Mouse (Mus musculus): ENCODE data around the gene Gsap. TPM values are rescaled to one million over a fixed set of nuclear protein-coding genes. Genes with fewer than 3 reads are reported as not detected.

The Gsap gene
- polyA plus RNA-seq, 1 experiment from 2014 or later, result 1.6 TPM

DNA sequence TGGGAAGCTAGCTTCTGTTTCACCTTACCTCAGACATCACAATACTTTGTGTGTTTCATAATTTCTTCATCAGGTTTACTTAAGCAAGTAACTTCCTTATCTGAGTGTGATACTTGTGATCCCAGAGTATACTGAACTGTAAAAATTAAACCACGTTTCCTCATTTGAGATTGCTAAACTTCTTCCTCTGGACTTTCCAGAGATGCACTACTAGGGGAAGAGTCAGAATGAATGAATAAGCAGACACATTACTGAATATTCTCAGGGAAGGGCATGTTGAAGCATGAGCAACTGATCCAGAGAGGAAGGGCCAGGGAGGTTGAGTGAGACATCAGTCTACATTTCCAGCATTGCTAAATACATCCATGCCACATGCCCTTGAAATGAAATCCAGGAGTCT is 3.0 kb downstream of the Gsap start:
- no peak overlapping the region for H3K27ac ChIP-seq (ENCODE audit: low read depth, low read length)
- DNase-seq (ENCODE audit: low spot score) (no peak), ATAC-seq (replicated peaks; ENCODE audit: low FRiP score) (no peak)
- H3K4me2 ChIP-seq (ENCODE audit: low read depth, low read length, severe bottlenecking), result no peak overlapping the region
- no peaks in the 10 kb centered on the region; the same call in 1 of the 2 replicates for H3K9me3 ChIP-seq (ENCODE audit: control insufficient read depth, low read length)
- peaks cover 3% of the 10 kb centered on the region; the same call in 1 of the 2 replicates for H3K4me1 ChIP-seq (replicated peaks; ENCODE audit: control insufficient read depth, insufficient read depth, low read length)
- H3K4me3 ChIP-seq (ENCODE audit: low read depth, low read length), result no peak overlapping the region
- 0 out of 2 replicates have a peak, but pooled peaks cover 2% of the 10 kb centered on the region for H3K27me3 ChIP-seq (ENCODE audit: control insufficient read depth, insufficient read depth, low read length)
- no peak overlapping the region for H3K9ac ChIP-seq (ENCODE audit: low read length)
- no peaks in the 10 kb centered on the region for H3K36me3 ChIP-seq (ENCODE audit: control insufficient read depth, insufficient read depth, low read length)
- WGBS, result 82% methylated on average over 1 of the region's 1 CpGs

DNA sequence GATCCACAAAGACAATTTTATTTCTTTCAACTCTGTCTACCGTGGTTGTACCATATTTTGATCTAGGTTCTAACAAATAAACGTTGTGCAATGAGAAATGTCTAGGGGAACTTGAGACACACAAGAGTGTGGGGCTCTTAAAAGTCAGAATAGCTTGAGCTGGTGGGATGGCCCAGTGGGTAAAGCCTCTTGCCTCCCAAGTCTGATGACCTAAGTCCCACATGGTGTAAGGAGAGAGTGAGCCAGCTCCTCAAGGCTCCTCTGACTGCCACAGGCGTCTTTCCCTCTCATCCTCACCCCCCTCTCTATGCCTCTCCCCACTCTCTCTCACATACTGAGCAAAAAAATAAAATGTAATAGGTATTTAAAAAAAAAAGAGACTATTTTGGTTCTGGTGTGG is 3.4 kb downstream of the Gsap start:
- Histone ChIP-seq H3K9ac (ENCODE audit: low read length) (no peak overlapping the region), H3K4me2 (ENCODE audit: low read depth, low read length, severe bottlenecking) (no peak overlapping the region), H3K9me3 (ENCODE audit: control insufficient read depth, low read length) (no peaks in the 10 kb centered on the region; the same call in 1 of the 2 replicates), H3K27me3 (ENCODE audit: control insufficient read depth, insufficient read depth, low read length) (0 out of 2 replicates have a peak, but pooled peaks cover 2% of the 10 kb centered on the region), H3K4me1 (replicated peaks; ENCODE audit: control insufficient read depth, insufficient read depth, low read length) (peaks cover 3% of the 10 kb centered on the region; the same call in 1 of the 2 replicates), H3K4me3 (ENCODE audit: low read depth, low read length) (no peak overlapping the region), H3K27ac (ENCODE audit: low read depth, low read length) (no peak overlapping the region), H3K36me3 (ENCODE audit: control insufficient read depth, insufficient read depth, low read length) (no peaks in the 10 kb centered on the region)
- DNase-seq (ENCODE audit: low spot score) (no peak), ATAC-seq (replicated peaks; ENCODE audit: low FRiP score) (no peak)
- 78% methylated on average over 3 of the region's 3 CpGs for WGBS

DNA sequence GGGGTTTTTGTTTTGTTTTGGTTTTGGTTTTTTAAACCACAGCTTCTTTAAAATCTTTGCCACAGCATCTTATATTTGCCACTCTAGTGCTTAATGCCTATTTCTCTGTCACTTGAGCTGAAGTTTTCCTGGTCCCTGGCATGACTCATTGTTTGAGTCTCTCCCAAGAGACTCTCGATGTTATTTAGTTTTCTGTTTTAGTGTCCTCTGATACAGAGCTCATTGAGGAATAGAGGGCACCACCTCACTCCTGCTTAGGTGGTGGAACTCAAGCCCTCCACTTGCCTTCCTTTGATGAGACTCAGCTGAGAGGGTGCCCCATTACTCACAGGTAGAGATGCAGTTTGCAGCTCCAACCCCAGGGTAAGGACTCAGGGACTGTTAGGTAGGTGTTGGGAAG is 17.4 kb downstream of the Gsap start:
- Histone ChIP-seq H3K4me3 (ENCODE audit: low read depth, low read length) (no peak overlapping the region), H3K9ac (ENCODE audit: low read length) (no peak overlapping the region), H3K4me1 (replicated peaks; ENCODE audit: control insufficient read depth, insufficient read depth, low read length) (no peaks in the 10 kb centered on the region), H3K27me3 (ENCODE audit: control insufficient read depth, insufficient read depth, low read length) (no peaks in the 10 kb centered on the region), H3K27ac (ENCODE audit: low read depth, low read length) (no peak overlapping the region), H3K4me2 (ENCODE audit: low read depth, low read length, severe bottlenecking) (no peak overlapping the region), H3K9me3 (ENCODE audit: control insufficient read depth, low read length) (no peaks in the 10 kb centered on the region), H3K36me3 (ENCODE audit: control insufficient read depth, insufficient read depth, low read length) (no peaks in the 10 kb centered on the region)
- DNase-seq (ENCODE audit: low spot score) (no peak), ATAC-seq (replicated peaks; ENCODE audit: low FRiP score) (no peak)
- WGBS, result 93% methylated on average over 1 of the region's 1 CpGs

GRCm38 (mm10) chr5:21204157-21204556 is 18.1 kb downstream of the Gsap start:
- ATAC-seq (replicated peaks; ENCODE audit: low FRiP score), result no peak

GRCm38 (mm10) chr5:21206014-21206413 is 20.0 kb downstream of the Gsap start:
- Histone ChIP-seq H3K27me3 (ENCODE audit: control insufficient read depth, insufficient read depth, low read length) (no peaks in the 10 kb centered on the region), H3K9ac (ENCODE audit: low read length) (no peak overlapping the region), H3K4me1 (replicated peaks; ENCODE audit: control insufficient read depth, insufficient read depth, low read length) (no peaks in the 10 kb centered on the region), H3K4me3 (ENCODE audit: low read depth, low read length) (no peak overlapping the region), H3K36me3 (ENCODE audit: control insufficient read depth, insufficient read depth, low read length) (no peaks in the 10 kb centered on the region), H3K4me2 (ENCODE audit: low read depth, low read length, severe bottlenecking) (no peak overlapping the region), H3K9me3 (ENCODE audit: control insufficient read depth, low read length) (no peaks in the 10 kb centered on the region), H3K27ac (ENCODE audit: low read depth, low read length) (no peak overlapping the region)
- DNase-seq (ENCODE audit: low spot score), result no peak
- WGBS, result 88% methylated on average over 4 of the region's 4 CpGs
- no peak for ATAC-seq (replicated peaks; ENCODE audit: low FRiP score)

More at GRCm38 (mm10) chr5:21204157-21204556, 18.1 kb downstream of the Gsap start:
- Histone ChIP-seq H3K36me3 (ENCODE audit: control insufficient read depth, insufficient read depth, low read length) (no peaks in the 10 kb centered on the region), H3K9me3 (ENCODE audit: control insufficient read depth, low read length) (no peaks in the 10 kb centered on the region), H3K4me3 (ENCODE audit: low read depth, low read length) (no peak overlapping the region), H3K4me1 (replicated peaks; ENCODE audit: control insufficient read depth, insufficient read depth, low read length) (no peaks in the 10 kb centered on the region), H3K27me3 (ENCODE audit: control insufficient read depth, insufficient read depth, low read length) (no peaks in the 10 kb centered on the region), H3K4me2 (ENCODE audit: low read depth, low read length, severe bottlenecking) (no peak overlapping the region), H3K27ac (ENCODE audit: low read depth, low read length) (no peak overlapping the region), H3K9ac (ENCODE audit: low read length) (no peak overlapping the region)
- WGBS, result 89% methylated on average over 3 of the region's 3 CpGs
- DNase-seq (ENCODE audit: low spot score), result no peak

- H3K27ac ChIP-seq (ENCODE audit: low read depth, low read length), result no peak overlapping the region
- WGBS, result 86% methylated on average over 1 of the region's 1 CpGs
Measured at GRCm38 (mm10) chr5:21211406-21211805, 25.4 kb downstream of the Gsap start.

DNA sequence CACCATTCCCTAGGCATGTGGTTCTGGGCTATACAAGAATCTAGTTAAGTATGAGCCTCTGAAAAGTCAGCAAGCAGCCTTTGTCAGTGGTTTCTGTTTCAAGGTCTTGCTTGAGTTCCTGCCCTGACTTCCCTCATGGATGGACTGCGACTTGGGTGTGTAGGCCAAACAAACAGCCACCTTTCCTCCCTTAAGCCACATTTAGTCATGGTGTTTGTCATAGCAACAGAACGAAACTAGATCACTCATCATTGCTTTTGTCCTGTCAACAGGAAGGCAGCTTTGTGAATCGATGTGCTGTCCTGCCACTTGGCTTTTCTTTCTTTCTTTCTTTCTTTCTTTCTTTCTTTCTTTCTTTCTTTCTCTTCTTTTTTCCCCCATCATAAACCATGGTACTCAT is 26.9 kb downstream of the Gsap start:
- no peaks in the 10 kb centered on the region for H3K36me3 ChIP-seq (ENCODE audit: control insufficient read depth, insufficient read depth, low read length)
- H3K4me3 ChIP-seq (ENCODE audit: low read depth, low read length), result no peak overlapping the region
- DNase-seq (ENCODE audit: low spot score) (no peak), ATAC-seq (replicated peaks; ENCODE audit: low FRiP score) (no peak)
- H3K9ac ChIP-seq (ENCODE audit: low read length), result no peak overlapping the region
- H3K4me1 ChIP-seq (replicated peaks; ENCODE audit: control insufficient read depth, insufficient read depth, low read length), result no peaks in the 10 kb centered on the region
- H3K4me2 ChIP-seq (ENCODE audit: low read depth, low read length, severe bottlenecking), result no peak overlapping the region
- WGBS, result 89% methylated on average over 3 of the region's 3 CpGs
- H3K27me3 ChIP-seq (ENCODE audit: control insufficient read depth, insufficient read depth, low read length), result no peaks in the 10 kb centered on the region
- H3K27ac ChIP-seq (ENCODE audit: low read depth, low read length), result no peak overlapping the region
- no peaks in the 10 kb centered on the region for H3K9me3 ChIP-seq (ENCODE audit: control insufficient read depth, low read length)

More at GRCm38 (mm10) chr5:21211406-21211805, 25.4 kb downstream of the Gsap start:
- DNase-seq (ENCODE audit: low spot score), result no peak
- no peak for ATAC-seq (replicated peaks; ENCODE audit: low FRiP score)
- no peak overlapping the region for H3K4me3 ChIP-seq (ENCODE audit: low read depth, low read length)
- no peak overlapping the region for H3K4me2 ChIP-seq (ENCODE audit: low read depth, low read length, severe bottlenecking)
- H3K36me3 ChIP-seq (ENCODE audit: control insufficient read depth, insufficient read depth, low read length), result no peaks in the 10 kb centered on the region
- no peaks in the 10 kb centered on the region for H3K27me3 ChIP-seq (ENCODE audit: control insufficient read depth, insufficient read depth, low read length)
- H3K4me1 ChIP-seq (replicated peaks; ENCODE audit: control insufficient read depth, insufficient read depth, low read length), result no peaks in the 10 kb centered on the region
- no peaks in the 10 kb centered on the region for H3K9me3 ChIP-seq (ENCODE audit: control insufficient read depth, low read length)
- H3K9ac ChIP-seq (ENCODE audit: low read length), result no peak overlapping the region

DNA sequence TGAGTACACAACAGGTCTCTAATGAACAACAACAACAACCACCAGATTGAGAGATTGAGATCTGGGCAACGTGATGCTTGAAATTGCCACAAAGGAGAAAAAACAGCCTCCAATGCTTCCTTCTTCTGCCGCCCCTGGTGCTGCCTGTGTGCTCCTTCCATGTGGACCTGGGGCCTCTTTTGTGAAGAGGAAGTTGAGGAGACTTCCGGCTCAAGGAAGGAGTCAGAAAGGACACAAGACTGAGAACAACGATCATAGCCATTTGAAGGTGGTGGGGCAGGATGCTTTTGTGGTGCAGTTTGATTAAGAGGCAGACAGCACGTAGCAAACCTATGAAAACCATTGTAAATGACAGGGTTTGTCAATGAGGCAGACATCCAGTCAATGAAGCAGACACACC is 27.7 kb downstream of the Gsap start:
- no peaks in the 10 kb centered on the region for H3K27me3 ChIP-seq (ENCODE audit: control insufficient read depth, insufficient read depth, low read length)
- H3K9ac ChIP-seq (ENCODE audit: low read length), result no peak overlapping the region
- no peaks in the 10 kb centered on the region for H3K36me3 ChIP-seq (ENCODE audit: control insufficient read depth, insufficient read depth, low read length)
- 91% methylated on average over 5 of the region's 5 CpGs for WGBS
- H3K4me1 ChIP-seq (replicated peaks; ENCODE audit: control insufficient read depth, insufficient read depth, low read length), result no peaks in the 10 kb centered on the region
- no peak overlapping the region for H3K27ac ChIP-seq (ENCODE audit: low read depth, low read length)
- H3K4me2 ChIP-seq (ENCODE audit: low read depth, low read length, severe bottlenecking), result no peak overlapping the region
- no peak for DNase-seq (ENCODE audit: low spot score)
- no peak for ATAC-seq (replicated peaks; ENCODE audit: low FRiP score)
- H3K9me3 ChIP-seq (ENCODE audit: control insufficient read depth, low read length), result no peaks in the 10 kb centered on the region
- no peak overlapping the region for H3K4me3 ChIP-seq (ENCODE audit: low read depth, low read length)

GRCm38 (mm10) chr5:21217453-21218294 is 31.6 kb downstream of the Gsap start:
- 91% methylated on average over 14 of the region's 14 CpGs for WGBS
- no peaks in the 10 kb centered on the region for H3K36me3 ChIP-seq (ENCODE audit: control insufficient read depth, insufficient read depth, low read length)
- no peak overlapping the region for H3K27ac ChIP-seq (ENCODE audit: low read depth, low read length)
- H3K4me3 ChIP-seq (ENCODE audit: low read depth, low read length), result no peak overlapping the region
- H3K4me1 ChIP-seq (replicated peaks; ENCODE audit: control insufficient read depth, insufficient read depth, low read length), result no peaks in the 10 kb centered on the region
- no peak overlapping the region for H3K9ac ChIP-seq (ENCODE audit: low read length)
- H3K4me2 ChIP-seq (ENCODE audit: low read depth, low read length, severe bottlenecking), result no peak overlapping the region
- H3K27me3 ChIP-seq (ENCODE audit: control insufficient read depth, insufficient read depth, low read length), result no peaks in the 10 kb centered on the region
- ATAC-seq (replicated peaks; ENCODE audit: low FRiP score) (no peak), DNase-seq (ENCODE audit: low spot score) (no peak)
- H3K9me3 ChIP-seq (ENCODE audit: control insufficient read depth, low read length), result no peaks in the 10 kb centered on the region
